In the genomic region with DNA sequence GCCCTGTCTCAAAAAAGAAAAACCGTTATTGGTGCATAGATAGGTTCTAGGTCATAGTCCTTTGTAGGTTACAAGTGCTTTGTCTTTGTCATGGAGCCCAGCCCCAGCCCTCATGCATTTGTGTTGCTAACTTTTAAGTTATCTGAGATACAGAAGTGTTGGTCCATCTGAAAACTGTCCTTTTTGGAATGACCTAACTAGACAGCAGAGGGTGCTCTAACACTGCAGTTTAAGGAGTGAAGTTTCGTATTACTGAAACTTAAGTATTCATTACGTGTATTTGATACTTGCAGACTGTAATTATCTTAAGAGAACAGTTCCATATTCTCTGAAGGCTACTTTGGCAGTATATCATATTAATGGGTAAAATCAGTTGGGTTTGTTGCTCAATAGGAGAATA, we compare ENCODE assay signal across 9 mouse cellular contexts. TPM values are rescaled to one million over a fixed set of nuclear protein-coding genes. Genes with fewer than 3 reads are reported as not detected.
DNase-seq lines count a peak whose midpoint lies in the region; ATAC-seq lines count a peak whose summit lies in the region.
"Had no signal": no experiment of that assay in that cellular context is flagged by ENCODE, and none has a peak within 500 bp of the region (broad histone marks: within the 10 kb centered on the region; RNA-seq: fewer than 3 reads in every experiment).

No protein-coding gene starts in this region.

- H3K27ac ChIP-seq in kidney, embryonic 14.5 days (ENCODE audit: low read depth, low read length), result no peak overlapping the region
- no peak overlapping the region for H3K27ac ChIP-seq in embryonic facial prominence, embryonic 14.5 days (replicated peaks; ENCODE audit: low read depth, low read length)
- H3K27ac ChIP-seq in forebrain, embryonic 11.5 days (ENCODE audit: low read depth, low read length), result no peak overlapping the region
- H3K27ac ChIP-seq: embryonic facial prominence, embryonic 15.5 days had no signal

- H3K9me3 ChIP-seq in kidney, embryonic 14.5 days (ENCODE audit: control insufficient read depth, low read length), result no peaks in the 10 kb centered on the region
- H3K9me3 ChIP-seq in embryonic facial prominence, embryonic 14.5 days (ENCODE audit: control insufficient read depth, low read length), result no peaks in the 10 kb centered on the region
- no peaks in the 10 kb centered on the region for H3K9me3 ChIP-seq in forebrain, embryonic 11.5 days (ENCODE audit: control insufficient read depth, low read length)
- H3K9me3 ChIP-seq: embryonic facial prominence, embryonic 15.5 days had no signal

- DNase-seq in adrenal gland, adult 2 months, result peak; percentile 23
- no peak for DNase-seq in adrenal gland, adult 8-10 months
- peak; percentile 44 for DNase-seq in kidney, postnatal 14 days
- DNase-seq in embryonic facial prominence, embryonic 14.5 days (ENCODE audit: low spot score), result peak; percentile 53
- no peak for DNase-seq in forebrain, embryonic 11.5 days (ENCODE audit: low spot score)

- no peaks in the 10 kb centered on the region for H3K27me3 ChIP-seq in kidney, embryonic 14.5 days (ENCODE audit: control insufficient read depth, insufficient read depth, low read length)
- no peaks in the 10 kb centered on the region for H3K27me3 ChIP-seq in embryonic facial prominence, embryonic 14.5 days (replicated peaks; ENCODE audit: control insufficient read depth, insufficient read depth, low read length)
- no peaks in the 10 kb centered on the region for H3K27me3 ChIP-seq in forebrain, embryonic 11.5 days (ENCODE audit: control insufficient read depth, insufficient read depth, low read length)
- H3K27me3 ChIP-seq: embryonic facial prominence, embryonic 15.5 days had no signal

- no peak for ATAC-seq in kidney, embryonic 14.5 days (ENCODE audit: low FRiP score, low TSS enrichment)
- ATAC-seq in CD4-positive, CD25-positive, alpha-beta regulatory T cell, adult 4 months, result peak; percentile 62
- no peak for ATAC-seq in embryonic facial prominence, embryonic 14.5 days (ENCODE audit: low read depth)
- peak; percentile 87 for ATAC-seq in megakaryocyte progenitor cell, adult 5-6 weeks (replicated peaks; ENCODE audit: poor library complexity)
- no peak for ATAC-seq in forebrain, embryonic 11.5 days (replicated peaks; ENCODE audit: low FRiP score)

- no peak overlapping the region for H3K4me2 ChIP-seq in kidney, embryonic 14.5 days (replicated peaks; ENCODE audit: low read depth, low read length)
- H3K4me2 ChIP-seq in embryonic facial prominence, embryonic 14.5 days (ENCODE audit: low read depth, low read length), result no peak overlapping the region
- H3K4me2 ChIP-seq in forebrain, embryonic 11.5 days (ENCODE audit: low read depth, low read length, severe bottlenecking), result no peak overlapping the region
- H3K4me2 ChIP-seq: embryonic facial prominence, embryonic 15.5 days had no signal

- H3K4me3 ChIP-seq in kidney, embryonic 14.5 days (ENCODE audit: low read length), result no peak overlapping the region
- no peak overlapping the region for H3K4me3 ChIP-seq in embryonic facial prominence, embryonic 14.5 days (ENCODE audit: low read depth, low read length)
- H3K4me3 ChIP-seq in forebrain, embryonic 11.5 days (ENCODE audit: low read depth, low read length), result no peak overlapping the region
- H3K4me3 ChIP-seq: embryonic facial prominence, embryonic 15.5 days had no signal

- H3K36me3 ChIP-seq in kidney, embryonic 14.5 days (ENCODE audit: control insufficient read depth, insufficient read depth, low read length), result peaks cover 15% of the 10 kb centered on the region; the same call in 1 of the 2 replicates
- peaks cover 34% of the 10 kb centered on the region for H3K36me3 ChIP-seq in embryonic facial prominence, embryonic 14.5 days (ENCODE audit: control insufficient read depth, insufficient read depth, low read length)
- H3K36me3 ChIP-seq in forebrain, embryonic 11.5 days (ENCODE audit: control insufficient read depth, insufficient read depth, low read length), result no peaks in the 10 kb centered on the region; the same call in 1 of the 2 replicates

- WGBS in kidney, embryonic 14.5 days, result 46% methylated on average over 3 of the region's 3 CpGs
- 41% methylated on average over 3 of the region's 3 CpGs for WGBS in embryonic facial prominence, embryonic 14.5 days
- 62% methylated on average over 3 of the region's 3 CpGs for WGBS in forebrain, embryonic 11.5 days

- no peak overlapping the region for H3K9ac ChIP-seq in kidney, embryonic 14.5 days (ENCODE audit: low read depth, low read length)
- H3K9ac ChIP-seq in embryonic facial prominence, embryonic 14.5 days (ENCODE audit: low read depth, low read length), result no peak overlapping the region
- no peak overlapping the region for H3K9ac ChIP-seq in forebrain, embryonic 11.5 days (ENCODE audit: low read length)
- H3K9ac ChIP-seq: embryonic facial prominence, embryonic 15.5 days had no signal

- H3K4me1 ChIP-seq in kidney, embryonic 14.5 days (ENCODE audit: control insufficient read depth, insufficient read depth, low read length), result no peaks in the 10 kb centered on the region
- no peaks in the 10 kb centered on the region for H3K4me1 ChIP-seq in embryonic facial prominence, embryonic 14.5 days (ENCODE audit: control insufficient read depth, insufficient read depth, low read length)
- H3K4me1 ChIP-seq in forebrain, embryonic 11.5 days (replicated peaks; ENCODE audit: control insufficient read depth, insufficient read depth, low read length), result no peaks in the 10 kb centered on the region
- H3K4me1 ChIP-seq: embryonic facial prominence, embryonic 15.5 days had no signal

RNA-seq across cellular contexts. Expression of gene Atg5, which starts 24.0 kb away (rescaled TPM):
- 10 to 100 TPM; 33.3 to 45.1 TPM for total RNA-seq in adrenal gland, adult 2 months (2021)
- 6.4 and 8.9 TPM in 2 replicates for polyA plus RNA-seq in adrenal gland, adult 2 months (2012; rRNA removed)
- 10 to 100 TPM; 30.6 to 49.7 (median 36.4) TPM for total RNA-seq in adrenal gland, adult 8-10 months (2022)
- 50.2 and 56.3 TPM in 2 replicates for polyA plus RNA-seq in kidney, embryonic 14.5 days (2014; fragmentation: Nextera tagmentation; extraction: Ambion mirVana)
- polyA plus RNA-seq in CD4-positive, CD25-positive, alpha-beta regulatory T cell, adult 4 months (2017; shearing (Covaris generic)), result 10 to 100 TPM; 54.0 to 68.1 TPM
- polyA plus RNA-seq in embryonic facial prominence, embryonic 14.5 days (2014; fragmentation: Nextera tagmentation; extraction: Ambion mirVana), result 41.8 and 49.9 TPM in 2 replicates
- total RNA-seq in megakaryocyte progenitor cell, adult 5-6 weeks (2015), result 33.0 and 37.4 TPM in 2 replicates
- 27.9 and 35.0 TPM in 2 replicates for total RNA-seq in megakaryocyte progenitor cell, adult 5-6 weeks (2017)
- 49.2 and 54.9 TPM in 2 replicates for polyA plus RNA-seq in forebrain, embryonic 11.5 days (2014; fragmentation: Nextera tagmentation; extraction: Ambion mirVana)

Comparison
In these comparisons a context has a peak if more than half of its experiments do, and no peak if none do; other contexts are left out.
1. DNase-seq: peak in adrenal gland, adult 2 months (single experiment), kidney, postnatal 14 days (single experiment) and embryonic facial prominence, embryonic 14.5 days (single experiment); none in adrenal gland, adult 8-10 months (single experiment) and forebrain, embryonic 11.5 days (single experiment).
2. ATAC-seq: peak in CD4-positive, CD25-positive, alpha-beta regulatory T cell, adult 4 months (single experiment) and megakaryocyte progenitor cell, adult 5-6 weeks (single experiment); none in kidney, embryonic 14.5 days (single experiment), embryonic facial prominence, embryonic 14.5 days (single experiment) and forebrain, embryonic 11.5 days (single experiment).